Mouse (Mus musculus): ENCODE measurements around the gene Hmga1b. TPM values are rescaled to one million over a fixed set of nuclear protein-coding genes. Genes with fewer than 3 reads are reported as not detected.
A peak's percentile ranks its signal among the peaks of the same experiment; 100 is the strongest.
"Not testable (repeated sequence)": the region's sequence is repeated elsewhere in the genome, so short reads cannot be mapped to it uniquely, and the experiment has no call there.

Gene Hmga1b
- polyA plus RNA-seq, 1 experiment from 2014 or later, result 1.8 TPM

- 65% methylated on average over 6 of the region's 6 CpGs for WGBS
- no peaks in the 10 kb centered on the region for H3K9me3 ChIP-seq
- ATAC-seq (ENCODE audit: extremely low read depth, insufficient number of reproducible peaks, low FRiP score, low TSS enrichment), result no peak
Measured at GRCm38 (mm10) chr11:120736424-120736823, 26.2 kb upstream of the Hmga1b start.

GRCm38 (mm10) chr11:120740981-120741380 is 21.6 kb upstream of the Hmga1b start:
- H3K9ac ChIP-seq, result no peak overlapping the region
- no peaks in the 10 kb centered on the region for H3K4me1 ChIP-seq
- no peak for ATAC-seq (ENCODE audit: extremely low read depth, insufficient number of reproducible peaks, low FRiP score, low TSS enrichment)
- H3K4me3 ChIP-seq, result no peak overlapping the region
- WGBS, result 82% methylated on average over 5 of the region's 5 CpGs
- peaks cover 17% of the 10 kb centered on the region for H3K27me3 ChIP-seq (replicated peaks)
- H3K36me3 ChIP-seq, result no peaks in the 10 kb centered on the region
- no peak overlapping the region for H3K27ac ChIP-seq (replicated peaks)
- no peak overlapping the region for H3K4me2 ChIP-seq
- no peaks in the 10 kb centered on the region for H3K9me3 ChIP-seq

More at GRCm38 (mm10) chr11:120736424-120736823, 26.2 kb upstream of the Hmga1b start:
- Histone ChIP-seq H3K4me1 (peaks cover 10% of the 10 kb centered on the region; the same call in 1 of the 2 replicates), H3K4me3 (no peak overlapping the region), H3K36me3 (no peaks in the 10 kb centered on the region), H3K27ac (replicated peaks) (no peak overlapping the region), H3K27me3 (replicated peaks) (peaks cover 20% of the 10 kb centered on the region), H3K4me2 (no peak overlapping the region), H3K9ac (no peak overlapping the region)

GRCm38 (mm10) chr11:120744121-120744701 is 18.4 kb upstream of the Hmga1b start:
- Histone ChIP-seq H3K4me1 (no peaks in the 10 kb centered on the region), H3K4me3 (no peak overlapping the region), H3K9me3 (no peaks in the 10 kb centered on the region), H3K27me3 (replicated peaks) (peaks cover 10% of the 10 kb centered on the region; the same call in 1 of the 2 replicates), H3K9ac (no peak overlapping the region), H3K4me2 (no peak overlapping the region), H3K36me3 (no peaks in the 10 kb centered on the region), H3K27ac (replicated peaks) (no peak overlapping the region)
- ATAC-seq (ENCODE audit: extremely low read depth, insufficient number of reproducible peaks, low FRiP score, low TSS enrichment), result no peak
- 73% methylated on average over 7 of the region's 7 CpGs for WGBS

- Histone ChIP-seq H3K4me1 (no peaks in the 10 kb centered on the region), H3K4me2 (no peak overlapping the region), H3K27ac (replicated peaks) (no peak overlapping the region), H3K9ac (no peak overlapping the region), H3K9me3 (no peaks in the 10 kb centered on the region), H3K27me3 (replicated peaks) (peaks cover 14% of the 10 kb centered on the region), H3K4me3 (no peak overlapping the region), H3K36me3 (no peaks in the 10 kb centered on the region)
- ATAC-seq (ENCODE audit: extremely low read depth, insufficient number of reproducible peaks, low FRiP score, low TSS enrichment), result no peak
- 72% methylated on average over 4 of the region's 4 CpGs for WGBS
Measured at GRCm38 (mm10) chr11:120747974-120748373, 14.6 kb upstream of the Hmga1b start.

GRCm38 (mm10) chr11:120749430-120749829 is 13.2 kb upstream of the Hmga1b start:
- Histone ChIP-seq H3K9ac (no peak overlapping the region), H3K4me1 (no peaks in the 10 kb centered on the region), H3K4me2 (no peak overlapping the region), H3K27ac (replicated peaks) (no peak overlapping the region), H3K4me3 (no peak overlapping the region), H3K27me3 (replicated peaks) (peaks cover 14% of the 10 kb centered on the region), H3K9me3 (no peaks in the 10 kb centered on the region), H3K36me3 (no peaks in the 10 kb centered on the region)
- WGBS, result 55% methylated on average over 8 of the region's 8 CpGs
- ATAC-seq (ENCODE audit: extremely low read depth, insufficient number of reproducible peaks, low FRiP score, low TSS enrichment), result no peak

- ATAC-seq (ENCODE audit: extremely low read depth, insufficient number of reproducible peaks, low FRiP score, low TSS enrichment), result no peak
- no peak overlapping the region for H3K4me3 ChIP-seq
- H3K27ac ChIP-seq (replicated peaks), result no peak overlapping the region
- H3K27me3 ChIP-seq (replicated peaks), result peaks cover 11% of the 10 kb centered on the region
- H3K4me1 ChIP-seq, result no peaks in the 10 kb centered on the region
- 68% methylated on average over 4 of the region's 4 CpGs for WGBS
- no peak overlapping the region for H3K9ac ChIP-seq
- H3K9me3 ChIP-seq, result peaks cover 3% of the 10 kb centered on the region; the same call in 1 of the 2 replicates
- H3K36me3 ChIP-seq, result no peaks in the 10 kb centered on the region
- H3K4me2 ChIP-seq, result no peak overlapping the region
Measured at GRCm38 (mm10) chr11:120751606-120752005, 11.0 kb upstream of the Hmga1b start.

- Histone ChIP-seq H3K4me3 (no peak overlapping the region), H3K4me2 (no peak overlapping the region), H3K27ac (replicated peaks) (no peak overlapping the region), H3K36me3 (no peaks in the 10 kb centered on the region), H3K27me3 (replicated peaks) (peaks cover 23% of the 10 kb centered on the region), H3K4me1 (peaks cover 9% of the 10 kb centered on the region), H3K9me3 (peaks cover 37% of the 10 kb centered on the region), H3K9ac (no peak overlapping the region)
- 75% methylated on average over 9 of the region's 9 CpGs for WGBS
- ATAC-seq (ENCODE audit: extremely low read depth, insufficient number of reproducible peaks, low FRiP score, low TSS enrichment), result no peak
Measured at GRCm38 (mm10) chr11:120760236-120760635, 2.4 kb upstream of the Hmga1b start.

GRCm38 (mm10) chr11:120761811-120762671 is 553 bp upstream of the Hmga1b start:
- H3K4me3 ChIP-seq, result peak overlapping the region; percentile 24; the same call in 1 of the 2 replicates

GRCm38 (mm10) chr11:120763121-120763999 is 766 bp downstream of the Hmga1b start:
- not testable (repeated sequence) for H3K4me1 ChIP-seq; ATAC-seq (ENCODE audit: extremely low read depth, insufficient number of reproducible peaks, low FRiP score, low TSS enrichment); H3K9ac ChIP-seq; H3K27ac ChIP-seq (replicated peaks); H3K36me3 ChIP-seq
- 0% methylated on average over 7 of the region's 23 CpGs for WGBS
- peaks cover 38% of the 10 kb centered on the region for H3K27me3 ChIP-seq (replicated peaks)
- H3K9me3 ChIP-seq, result peaks cover 19% of the 10 kb centered on the region
- peak overlapping the region; percentile 57 for H3K4me2 ChIP-seq
- peak overlapping the region; percentile 24 for H3K4me3 ChIP-seq

More at GRCm38 (mm10) chr11:120761811-120762671, 553 bp upstream of the Hmga1b start:
- H3K4me1 ChIP-seq, result peaks cover 9% of the 10 kb centered on the region
- 57% methylated on average over 14 of the region's 14 CpGs for WGBS
- peak overlapping the region; percentile 45 for H3K9ac ChIP-seq
- ATAC-seq (ENCODE audit: extremely low read depth, insufficient number of reproducible peaks, low FRiP score, low TSS enrichment), result no peak
- H3K9me3 ChIP-seq, result peaks cover 30% of the 10 kb centered on the region
- peak overlapping the region; percentile 57 for H3K4me2 ChIP-seq
- no peak overlapping the region for H3K27ac ChIP-seq (replicated peaks)
- no peaks in the 10 kb centered on the region for H3K36me3 ChIP-seq
- H3K27me3 ChIP-seq (replicated peaks), result peaks cover 36% of the 10 kb centered on the region

GRCm38 (mm10) chr11:120767023-120767422 is 4.4 kb downstream of the Hmga1b start:
- H3K36me3 ChIP-seq; H3K9ac ChIP-seq; H3K9me3 ChIP-seq; ATAC-seq (ENCODE audit: extremely low read depth, insufficient number of reproducible peaks, low FRiP score, low TSS enrichment); H3K4me1 ChIP-seq; H3K4me3 ChIP-seq; H3K4me2 ChIP-seq; H3K27ac ChIP-seq (replicated peaks): not testable (repeated sequence)
- peaks cover 31% of the 10 kb centered on the region for H3K27me3 ChIP-seq (replicated peaks)
- 59% methylated on average over 5 of the region's 7 CpGs for whole genome bisulfite sequencing

- WGBS, result 55% methylated on average over 1 of the region's 1 CpGs
- Histone ChIP-seq H3K9me3 (no peaks in the 10 kb centered on the region), H3K4me1 (no peaks in the 10 kb centered on the region), H3K27ac (replicated peaks) (no peak overlapping the region), H3K36me3 (no peaks in the 10 kb centered on the region), H3K4me2 (no peak overlapping the region), H3K27me3 (replicated peaks) (peaks cover 26% of the 10 kb centered on the region), H3K9ac (no peak overlapping the region), H3K4me3 (no peak overlapping the region)
- ATAC-seq (ENCODE audit: extremely low read depth, insufficient number of reproducible peaks, low FRiP score, low TSS enrichment), result no peak
Measured at GRCm38 (mm10) chr11:120768206-120768605, 5.6 kb downstream of the Hmga1b start.
